Mouse (Mus musculus): Measurements from ENCODE around the gene Plg.

DNA sequence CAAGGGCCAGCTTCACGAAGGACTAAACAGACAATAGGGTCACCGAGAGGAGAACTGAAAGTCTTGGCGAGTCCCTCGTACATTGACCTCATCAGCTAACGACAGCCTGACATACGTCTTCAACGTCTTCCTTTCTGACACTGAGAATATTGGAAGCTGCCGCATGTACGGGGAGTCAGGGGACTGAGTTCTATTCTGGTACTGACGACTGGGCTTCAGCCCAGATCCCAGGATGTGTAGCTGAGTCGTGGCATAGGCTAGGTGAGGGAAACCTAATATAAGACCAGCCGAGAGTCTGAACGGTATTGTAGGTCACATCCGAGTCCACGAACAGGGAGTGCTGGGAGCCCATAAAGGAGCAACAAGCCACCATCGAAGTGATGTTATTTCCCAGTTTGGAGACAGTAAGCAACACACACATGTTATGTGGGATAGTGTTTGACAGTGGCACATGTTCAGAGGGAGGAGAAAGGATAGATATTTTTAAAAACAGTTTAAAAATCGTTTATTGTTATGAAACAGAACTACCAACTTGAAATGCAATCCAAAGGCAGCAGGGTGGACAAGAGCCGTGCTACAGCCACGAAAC lies 41.2 kb downstream of the Plg start:
- no peak for TF ChIP-seq CTCF (IDR thresholded peaks at IDR 0.05; ENCODE audit: low read depth, low read length)
- TF ChIP-seq POLR2A (IDR thresholded peaks at IDR 0.05; ENCODE audit: borderline replicate concordance, low read depth, low read length) = no peak

All from bone marrow macrophage, adult 2 months (primary cell).